Mouse (Mus musculus): Measurements from ENCODE around the gene Mc1r. TPM values are rescaled to one million over a fixed set of nuclear protein-coding genes. Genes with fewer than 3 reads are reported as not detected.
"Not testable (repeated sequence)": the region's sequence is repeated elsewhere in the genome, so short reads cannot be mapped to it uniquely, and the experiment has no call there.

Gene Mc1r
- polyA plus RNA-seq, 1 experiment from 2014 or later = not detected

DNA sequence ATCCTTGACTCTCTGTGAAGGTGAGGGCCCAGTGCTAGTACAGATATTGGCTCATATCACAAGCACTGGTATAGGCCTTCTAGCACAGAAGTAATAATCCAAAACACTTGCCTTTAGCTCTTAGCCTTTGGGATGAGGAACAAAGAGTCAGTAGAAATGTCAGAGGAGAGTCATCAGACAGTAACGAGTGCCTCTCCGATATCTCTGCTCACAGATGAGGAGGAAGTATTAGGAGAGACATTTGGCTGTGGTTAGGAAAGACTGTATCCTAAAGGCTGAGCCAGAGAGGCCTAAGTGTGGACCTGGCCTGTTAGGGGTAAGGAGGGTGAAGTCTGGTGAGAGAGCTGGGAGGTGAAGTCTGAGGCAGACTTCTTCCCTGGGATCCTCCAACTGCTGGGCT, 34.9 kb downstream of the Mc1r start:
- no peak overlapping the region for H3K9ac ChIP-seq
- 42% methylated on average over 2 of the region's 2 CpGs for WGBS (ENCODE audit: insufficient replicate concordance)
- H3K27ac ChIP-seq = no peak overlapping the region
- no peak overlapping the region for H3K4me2 ChIP-seq
- ATAC-seq (ENCODE audit: low read depth) (no peak), DNase-seq (no peak)
- H3K4me1 ChIP-seq (replicated peaks) = peaks cover 15% of the 10 kb centered on the region
- no peak overlapping the region for H3K4me3 ChIP-seq (replicated peaks)
- no peaks in the 10 kb centered on the region for H3K36me3 ChIP-seq
- no peaks in the 10 kb centered on the region for H3K9me3 ChIP-seq (replicated peaks)
- H3K27me3 ChIP-seq = no peaks in the 10 kb centered on the region

GRCm38 (mm10) chr8:123442351-123442750, 35.4 kb downstream of the Mc1r start:
- Histone ChIP-seq H3K9ac (0 out of 2 replicates have a peak overlapping the region, but pooled peaks have one; percentile 82), H3K36me3 (no peaks in the 10 kb centered on the region)
- 78% methylated on average over 5 of the region's 5 CpGs for WGBS (ENCODE audit: insufficient replicate concordance)

DNA sequence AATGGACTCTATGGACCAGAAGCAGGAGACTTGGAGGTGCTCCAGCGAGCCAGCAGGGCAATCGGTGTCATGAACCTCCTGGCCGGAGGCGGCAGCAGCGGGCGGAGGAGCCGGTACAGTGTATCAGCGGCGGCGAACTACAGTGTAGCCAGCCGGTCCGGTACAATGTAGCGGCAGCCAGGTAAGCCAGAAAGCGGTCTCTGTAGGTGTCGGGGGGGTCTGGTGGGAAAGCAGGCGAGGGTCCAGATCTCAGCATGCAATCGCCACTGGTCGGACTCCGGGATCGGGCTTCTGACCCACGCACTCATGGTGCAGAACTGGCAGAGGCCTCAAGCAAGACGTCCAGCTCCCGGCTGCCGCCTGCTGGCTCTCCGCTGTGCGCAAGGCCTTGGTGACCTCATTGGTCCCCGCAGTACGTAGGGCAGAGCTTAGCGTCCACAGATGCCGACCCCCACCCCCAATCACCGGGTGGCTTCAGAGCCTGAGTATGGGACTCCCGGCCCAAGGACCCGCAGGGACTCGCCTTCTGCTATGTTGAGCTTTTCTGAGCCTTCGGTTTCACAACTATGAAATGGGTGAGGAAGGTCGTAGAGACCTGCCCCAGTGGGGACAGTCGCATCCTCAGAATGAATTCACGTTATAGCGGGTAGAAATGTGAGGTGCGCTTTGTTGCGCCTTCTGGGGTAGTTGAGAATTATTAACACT, 36.1 kb downstream of the Mc1r start:
- Histone ChIP-seq H3K4me2 (peak overlapping the region; percentile 76), H3K9ac (peak overlapping the region; percentile 82), H3K9me3 (replicated peaks) (no peaks in the 10 kb centered on the region), H3K36me3 (no peaks in the 10 kb centered on the region), H3K27me3 (no peaks in the 10 kb centered on the region), H3K4me1 (replicated peaks) (peaks cover 15% of the 10 kb centered on the region), H3K27ac (peak overlapping the region; percentile 53), H3K4me3 (replicated peaks) (peak overlapping the region; percentile 73)
- ATAC-seq (ENCODE audit: low read depth) (peak; percentile 91), DNase-seq (peak; percentile 87)
- under 1% methylated on average over 41 of the region's 41 CpGs for WGBS (ENCODE audit: insufficient replicate concordance)

More at GRCm38 (mm10) chr8:123442351-123442750, 35.4 kb downstream of the Mc1r start:
- no peak overlapping the region for H3K27ac ChIP-seq
- H3K4me3 ChIP-seq (replicated peaks) = peak overlapping the region; percentile 73
- no peaks in the 10 kb centered on the region for H3K27me3 ChIP-seq
- no peaks in the 10 kb centered on the region for H3K9me3 ChIP-seq (replicated peaks)
- DNase-seq (no peak), ATAC-seq (ENCODE audit: low read depth) (no peak)
- peaks cover 15% of the 10 kb centered on the region for H3K4me1 ChIP-seq (replicated peaks)
- H3K4me2 ChIP-seq = peak overlapping the region; percentile 76

DNA sequence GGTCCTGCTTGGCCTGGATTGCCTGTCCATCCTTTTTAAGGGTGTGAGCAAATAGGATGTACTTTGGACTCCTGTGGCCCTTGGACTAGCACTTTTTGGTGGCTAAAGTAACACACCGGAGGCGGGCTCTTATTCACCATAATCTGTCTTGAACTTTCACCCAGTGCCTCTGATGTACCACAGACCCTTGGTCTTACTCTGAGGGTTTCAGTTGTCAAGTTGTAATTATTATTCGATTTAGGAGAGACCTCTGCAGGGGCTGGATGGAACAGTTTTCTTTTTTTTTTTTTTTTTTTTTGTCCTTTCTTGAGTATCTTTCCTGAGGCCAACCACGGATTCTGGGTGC, 36.6 kb downstream of the Mc1r start:
- H3K27ac ChIP-seq = peak overlapping the region; percentile 53

DNA sequence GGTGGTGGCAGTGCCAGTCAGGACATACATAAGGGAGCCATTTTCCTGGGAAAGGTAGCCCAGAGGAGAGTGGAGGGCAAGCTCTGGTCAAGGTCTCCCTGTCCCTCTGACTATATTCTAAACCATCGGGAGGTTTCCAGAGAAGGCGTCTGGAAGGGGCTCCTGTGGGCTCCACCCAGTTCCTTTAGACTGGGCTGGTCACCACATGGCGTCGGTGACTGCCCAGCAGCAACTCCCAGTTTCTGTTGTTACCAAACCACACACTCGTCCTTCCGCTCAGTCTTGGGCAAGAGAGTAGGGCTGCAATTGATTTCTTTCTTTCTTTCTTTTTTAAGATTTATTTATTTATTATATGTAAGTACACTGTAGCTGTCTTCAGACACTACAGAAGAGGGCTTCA, 37.2 kb downstream of the Mc1r start:
- Histone ChIP-seq H3K9ac (peak overlapping the region; percentile 82; the same call in 1 of the 2 replicates), H3K27ac (no peak overlapping the region), H3K4me2 (peak overlapping the region; percentile 76), H3K4me3 (replicated peaks) (peak overlapping the region; percentile 73; the same call in 1 of the 2 replicates), H3K4me1 (replicated peaks) (peaks cover 15% of the 10 kb centered on the region), H3K36me3 (0 out of 2 replicates have a peak, but pooled peaks cover 2% of the 10 kb centered on the region), H3K9me3 (replicated peaks) (no peaks in the 10 kb centered on the region), H3K27me3 (no peaks in the 10 kb centered on the region)
- 49% methylated on average over 6 of the region's 6 CpGs for WGBS (ENCODE audit: insufficient replicate concordance)
- DNase-seq (no peak), ATAC-seq (ENCODE audit: low read depth) (no peak)

More for the DNA sequence above, 36.6 kb downstream of the Mc1r start:
- no peak for DNase-seq
- H3K9ac ChIP-seq = peak overlapping the region; percentile 82
- peak overlapping the region; percentile 76 for H3K4me2 ChIP-seq
- H3K4me1 ChIP-seq (replicated peaks) = peaks cover 15% of the 10 kb centered on the region
- no peaks in the 10 kb centered on the region for H3K9me3 ChIP-seq (replicated peaks)
- ATAC-seq (ENCODE audit: low read depth) = no peak; the same call in none of the 2 replicates
- peak overlapping the region; percentile 73 for H3K4me3 ChIP-seq (replicated peaks)
- no peaks in the 10 kb centered on the region for H3K36me3 ChIP-seq
- no peaks in the 10 kb centered on the region for H3K27me3 ChIP-seq
- WGBS (ENCODE audit: insufficient replicate concordance) = 14% methylated on average over 4 of the region's 4 CpGs

DNA sequence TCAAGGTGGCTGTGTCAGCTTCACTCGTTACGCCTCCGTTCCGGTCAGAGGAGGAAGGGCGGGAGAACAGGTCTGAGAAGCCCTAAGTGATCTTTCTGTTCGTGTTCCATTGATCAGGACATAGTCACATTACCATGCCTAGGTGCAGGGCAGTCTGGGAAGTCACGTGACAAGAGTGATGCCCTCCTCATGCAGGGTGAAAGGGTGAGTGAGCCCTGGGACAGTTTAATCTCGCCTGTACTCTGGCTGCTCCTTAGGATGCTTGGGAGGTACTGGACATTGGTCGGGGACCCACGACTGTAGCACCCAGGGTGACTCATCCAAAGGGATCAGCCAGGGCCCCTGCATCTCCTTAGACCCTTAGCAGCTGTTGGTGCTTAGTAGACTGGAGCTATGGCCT, 39.1 kb downstream of the Mc1r start:
- no peak overlapping the region for H3K27ac ChIP-seq
- H3K4me1 ChIP-seq (replicated peaks) = peaks cover 23% of the 10 kb centered on the region
- 73% methylated on average over 10 of the region's 10 CpGs for WGBS (ENCODE audit: insufficient replicate concordance)

DNA sequence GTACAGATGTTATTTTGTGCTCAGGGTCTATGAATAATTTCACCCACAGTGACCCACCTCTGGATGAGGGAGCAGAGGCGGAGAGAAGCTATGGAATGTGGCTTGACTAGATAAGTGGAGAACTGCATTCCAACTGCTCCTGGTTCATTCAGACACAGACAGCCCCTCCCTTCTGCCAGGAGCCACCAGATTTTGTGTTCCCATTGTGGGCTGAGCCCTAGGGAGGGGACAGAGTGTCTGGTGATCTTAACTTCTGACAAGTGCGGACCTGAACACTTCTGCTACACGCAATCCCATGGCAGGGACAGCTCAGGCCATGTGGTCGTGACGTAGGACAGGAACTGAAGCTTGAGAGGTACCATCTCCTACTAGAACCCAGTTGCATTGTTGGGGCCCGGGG, 39.9 kb downstream of the Mc1r start:
- no peak overlapping the region for H3K4me2 ChIP-seq
- peaks cover 31% of the 10 kb centered on the region for H3K4me1 ChIP-seq (replicated peaks)
- no peak for ATAC-seq (ENCODE audit: low read depth)
- 77% methylated on average over 6 of the region's 6 CpGs for WGBS (ENCODE audit: insufficient replicate concordance)
- H3K27me3 ChIP-seq = no peaks in the 10 kb centered on the region
- no peak for DNase-seq
- H3K9ac ChIP-seq = no peak overlapping the region
- H3K36me3 ChIP-seq = peaks cover 9% of the 10 kb centered on the region; the same call in 1 of the 2 replicates
- no peak overlapping the region for H3K4me3 ChIP-seq (replicated peaks)
- H3K9me3 ChIP-seq (replicated peaks) = no peaks in the 10 kb centered on the region
- H3K27ac ChIP-seq = no peak overlapping the region

More for the DNA sequence above, 39.1 kb downstream of the Mc1r start:
- no peak for DNase-seq
- Histone ChIP-seq H3K36me3 (0 out of 2 replicates have a peak, but pooled peaks cover 4% of the 10 kb centered on the region), H3K9me3 (replicated peaks) (no peaks in the 10 kb centered on the region), H3K27me3 (no peaks in the 10 kb centered on the region), H3K4me2 (no peak overlapping the region), H3K4me3 (replicated peaks) (no peak overlapping the region), H3K9ac (no peak overlapping the region)
- ATAC-seq (ENCODE audit: low read depth) = no peak

- DNase-seq (no peak), ATAC-seq (ENCODE audit: low read depth) (no peak)
- Histone ChIP-seq H3K27ac (peak overlapping the region; percentile 68), H3K4me2 (no peak overlapping the region), H3K4me3 (replicated peaks) (no peak overlapping the region), H3K4me1 (replicated peaks) (peaks cover 21% of the 10 kb centered on the region), H3K9ac (no peak overlapping the region), H3K27me3 (no peaks in the 10 kb centered on the region), H3K36me3 (peaks cover 36% of the 10 kb centered on the region), H3K9me3 (replicated peaks) (no peaks in the 10 kb centered on the region)
- 21% methylated on average over 5 of the region's 5 CpGs for WGBS (ENCODE audit: insufficient replicate concordance)
Measured at GRCm38 (mm10) chr8:123450783-123451182, 43.9 kb downstream of the Mc1r start.

DNA sequence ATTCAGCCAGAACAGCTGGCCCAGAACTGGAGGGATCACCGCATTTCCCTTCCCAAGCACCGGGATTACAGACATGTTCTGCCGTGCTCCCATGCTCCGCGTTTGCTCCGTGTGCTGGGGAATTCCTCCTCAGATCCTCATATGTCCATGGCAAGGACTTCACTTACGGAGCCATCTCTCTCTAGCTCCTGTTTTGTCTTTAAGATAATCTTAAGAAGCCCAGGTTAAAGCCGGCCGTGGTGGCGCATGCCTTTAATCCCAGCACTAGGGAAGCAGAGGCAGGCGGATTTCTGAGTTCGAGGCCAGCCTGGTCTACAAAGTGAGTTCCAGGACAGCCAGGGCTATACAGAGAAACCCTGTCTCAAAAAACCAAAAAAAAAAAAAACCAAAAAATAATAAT, 44.8 kb downstream of the Mc1r start:
- ATAC-seq (ENCODE audit: low read depth); H3K9me3 ChIP-seq (replicated peaks); H3K4me2 ChIP-seq; H3K9ac ChIP-seq; DNase-seq; H3K4me3 ChIP-seq (replicated peaks); H3K27me3 ChIP-seq; H3K27ac ChIP-seq: not testable (repeated sequence)
- Histone ChIP-seq H3K36me3 (peaks cover 44% of the 10 kb centered on the region), H3K4me1 (replicated peaks) (peaks cover 21% of the 10 kb centered on the region)
- WGBS (ENCODE audit: insufficient replicate concordance) = 81% methylated on average over 12 of the region's 12 CpGs

GRCm38 (mm10) chr8:123452149-123452548, 45.2 kb downstream of the Mc1r start:
- ATAC-seq (ENCODE audit: low read depth) (no peak), DNase-seq (no peak)
- peaks cover 21% of the 10 kb centered on the region for H3K4me1 ChIP-seq (replicated peaks)
- no peak overlapping the region for H3K4me3 ChIP-seq (replicated peaks)
- H3K9ac ChIP-seq = no peak overlapping the region
- H3K27me3 ChIP-seq = no peaks in the 10 kb centered on the region
- WGBS (ENCODE audit: insufficient replicate concordance) = 22% methylated on average over 4 of the region's 4 CpGs
- H3K9me3 ChIP-seq (replicated peaks) = no peaks in the 10 kb centered on the region
- H3K4me2 ChIP-seq = no peak overlapping the region
- H3K27ac ChIP-seq = no peak overlapping the region
- H3K36me3 ChIP-seq = peaks cover 44% of the 10 kb centered on the region

GRCm38 (mm10) chr8:123453291-123453690, 46.4 kb downstream of the Mc1r start:
- Histone ChIP-seq H3K4me3 (replicated peaks) (no peak overlapping the region), H3K4me1 (replicated peaks) (peaks cover 21% of the 10 kb centered on the region), H3K36me3 (peaks cover 53% of the 10 kb centered on the region), H3K27me3 (no peaks in the 10 kb centered on the region), H3K9me3 (replicated peaks) (no peaks in the 10 kb centered on the region), H3K27ac (no peak overlapping the region), H3K4me2 (no peak overlapping the region), H3K9ac (no peak overlapping the region)
- ATAC-seq (ENCODE audit: low read depth) = no peak
- 62% methylated on average over 7 of the region's 7 CpGs for WGBS (ENCODE audit: insufficient replicate concordance)
- DNase-seq = no peak

GRCm38 (mm10) chr8:123453951-123454350, 47.0 kb downstream of the Mc1r start:
- Histone ChIP-seq H3K36me3 (peaks cover 60% of the 10 kb centered on the region), H3K9ac (no peak overlapping the region), H3K27ac (no peak overlapping the region), H3K9me3 (replicated peaks) (no peaks in the 10 kb centered on the region), H3K4me1 (replicated peaks) (peaks cover 21% of the 10 kb centered on the region), H3K4me3 (replicated peaks) (no peak overlapping the region), H3K27me3 (no peaks in the 10 kb centered on the region), H3K4me2 (no peak overlapping the region)
- ATAC-seq (ENCODE audit: low read depth) (no peak), DNase-seq (no peak)
- WGBS (ENCODE audit: insufficient replicate concordance) = 79% methylated on average over 5 of the region's 5 CpGs

Measured in liver, embryonic 13.5 days (tissue).